Mouse (Mus musculus) liver, adult 2 months (tissue): Measurements from ENCODE around the gene Zfp213.
"Not testable (repeated sequence)": the region's sequence is repeated elsewhere in the genome, so short reads cannot be mapped to it uniquely, and the experiment has no call there.

Experiments
- CTCF ChIP-seq: fragments of 200-500 bp; IDR thresholded peaks from 2 replicates; pipeline ENCODE4 v1.5.1; 2011; ENCODE audit warnings: low read depth, low read length, control low read depth
- POLR2A ChIP-seq: fragments of 200-500 bp; IDR thresholded peaks from 2 replicates; pipeline ENCODE4 v1.6.1; 2011; ENCODE audit warnings: low read length, control low read depth; ENCODE audit not compliant: insufficient read depth; ENCODE audit errors: extremely low read depth

- not testable (repeated sequence) for TF ChIP-seq CTCF, POLR2A
Observed at GRCm38 (mm10) chr17:23535046-23535788, 28.8 kb downstream of the Zfp213 start.
